Mouse (Mus musculus) splenic B cell, adult 2 months (primary cell): ENCODE results near the gene Tomm22.

Experiments
- DNase-seq: peaks from one replicate; pipeline ENCODE4 v3.0.0-alpha.2; 2011; ENCODE audit warnings: low read depth, low spot score
- H3K27me3 ChIP-seq: 2 replicates; pipeline ENCODE4 v1.6.1; 2012; ENCODE audit warnings: mild to moderate bottlenecking, low read length, moderate library complexity, mixed read lengths; ENCODE audit not compliant: control insufficient read depth, poor library complexity, insufficient read depth, severe bottlenecking
- H3K36me3 ChIP-seq: 2 replicates; pipeline ENCODE4 v1.6.1; 2012; ENCODE audit warnings: mild to moderate bottlenecking, low read length, moderate library complexity, mixed read lengths; ENCODE audit not compliant: control insufficient read depth, poor library complexity, insufficient read depth, severe bottlenecking

The Tomm22 gene

DNA sequence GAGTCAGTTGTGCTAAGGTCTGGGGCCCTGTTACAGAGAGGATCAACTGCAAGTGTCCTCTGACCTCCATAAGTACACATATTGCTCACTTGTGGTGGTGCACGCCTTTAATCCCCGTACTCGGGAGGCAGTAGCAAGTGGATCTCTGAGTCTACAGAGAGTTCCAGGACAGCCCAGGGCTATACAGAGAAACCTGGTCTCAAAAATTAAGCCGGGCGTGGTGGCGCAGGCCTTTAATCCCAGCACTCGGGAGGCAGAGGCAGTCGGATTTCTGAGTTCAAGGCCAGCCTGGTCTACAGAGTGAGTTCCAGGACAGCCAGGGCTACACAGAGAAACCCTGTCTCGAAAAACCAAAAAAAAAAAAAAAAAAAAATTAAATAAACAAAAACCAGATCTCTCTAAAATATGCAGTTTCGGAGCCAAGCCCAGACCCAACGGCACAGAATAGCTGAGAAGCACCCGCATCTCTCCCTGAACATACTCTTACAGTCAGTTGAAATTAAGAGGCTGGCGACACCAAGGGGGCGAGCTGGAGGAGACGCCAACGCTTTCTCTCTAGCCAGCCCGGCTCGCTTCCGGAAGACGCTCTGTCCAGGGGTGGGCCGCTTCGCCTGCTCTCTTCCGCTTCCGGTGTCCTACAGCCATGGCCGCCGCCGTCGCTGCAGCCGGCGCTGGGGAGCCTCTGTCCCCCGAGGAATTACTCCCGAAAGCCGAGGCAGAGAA, at the start of gene Tomm22:
Tomm22 (plus strand) TSS at position 613 of the 723 bp plus-strand sequence.
- Histone ChIP-seq H3K27me3 (no peaks in the 10 kb centered on the region), H3K36me3 (peaks cover 11% of the 10 kb centered on the region; the same call in 1 of the 2 replicates)
- peak; percentile 95 for DNase-seq

DNA sequence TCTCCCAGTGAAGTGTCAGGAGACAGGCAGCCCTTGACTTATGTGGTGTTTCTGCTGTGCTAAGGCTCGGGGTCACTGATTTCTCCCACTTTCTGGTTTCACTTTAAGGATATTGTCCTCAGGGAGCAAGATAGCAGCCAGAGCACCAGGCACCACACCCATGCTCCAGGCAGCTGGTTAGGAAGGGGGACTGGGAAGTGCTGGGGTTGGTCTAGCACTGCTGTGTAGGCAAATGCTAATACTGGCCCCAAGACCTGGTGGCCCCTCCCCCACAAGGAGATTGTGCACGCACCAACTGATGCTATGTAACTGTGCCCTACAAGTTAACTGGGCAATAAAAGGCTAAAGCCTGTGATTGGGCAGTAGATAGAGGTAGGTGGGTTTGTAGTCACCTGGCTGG, 40.2 kb upstream of the Tomm22 start:
- DNase-seq: no peak
- no peaks in the 10 kb centered on the region for H3K36me3 ChIP-seq
- H3K27me3 ChIP-seq: no peaks in the 10 kb centered on the region

DNA sequence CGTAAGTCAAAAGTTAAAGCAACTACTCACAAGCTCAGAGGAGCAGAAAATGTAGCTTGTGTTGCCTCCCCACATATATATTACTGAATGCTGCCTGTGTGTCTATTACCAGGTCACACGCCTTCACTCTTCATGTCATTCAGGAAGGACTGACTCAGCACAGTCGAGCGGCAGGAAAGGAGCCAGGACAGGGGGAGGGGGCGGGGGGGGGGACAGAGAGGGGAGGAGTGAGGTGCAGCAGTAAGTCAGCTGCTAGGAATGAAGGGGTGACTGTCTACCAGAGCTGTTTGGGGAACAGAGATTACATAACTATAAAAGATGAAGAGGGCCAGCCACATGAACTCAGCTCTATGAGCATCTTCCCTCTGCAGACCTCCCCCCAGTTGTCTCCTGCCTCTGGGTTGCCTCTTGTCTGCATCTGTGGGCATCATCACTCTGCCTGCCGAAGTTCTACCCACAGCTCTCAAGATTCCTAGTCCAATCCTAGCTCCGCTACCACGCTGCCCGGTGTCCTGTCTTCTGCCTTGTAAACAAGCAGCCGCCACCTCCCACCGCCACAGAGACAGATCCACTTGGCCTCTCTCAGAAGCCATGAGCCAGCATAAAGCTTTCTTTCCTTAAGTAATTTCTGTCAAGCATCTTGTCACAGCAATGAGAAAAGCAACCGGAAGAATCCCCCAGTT, 29.4 kb upstream of the Tomm22 start:
- no peak for DNase-seq

DNA sequence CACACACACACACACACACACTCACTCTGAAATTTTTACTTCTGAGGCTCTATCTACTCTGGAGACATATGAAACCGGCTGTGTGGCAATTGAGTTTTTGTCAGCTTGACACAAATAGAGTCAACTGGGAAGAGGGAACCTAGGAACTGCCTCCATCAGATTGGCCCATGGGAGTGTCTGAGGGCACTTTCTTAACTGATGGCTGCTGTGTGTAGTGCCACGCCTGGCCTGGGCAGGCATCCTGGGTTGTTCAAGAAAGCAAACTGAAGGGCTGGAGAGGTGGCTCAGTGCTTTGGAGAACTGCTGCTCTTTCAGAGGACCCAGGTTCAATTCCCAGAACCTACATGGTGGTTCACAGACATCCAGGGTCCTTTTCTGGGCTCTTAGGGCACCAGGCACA, 25.2 kb upstream of the Tomm22 start:
- H3K36me3 ChIP-seq: no peaks in the 10 kb centered on the region
- H3K27me3 ChIP-seq: no peaks in the 10 kb centered on the region
- no peak for DNase-seq

More for the DNA sequence above, 29.4 kb upstream of the Tomm22 start:
- Histone ChIP-seq H3K27me3 (no peaks in the 10 kb centered on the region), H3K36me3 (no peaks in the 10 kb centered on the region)

DNA sequence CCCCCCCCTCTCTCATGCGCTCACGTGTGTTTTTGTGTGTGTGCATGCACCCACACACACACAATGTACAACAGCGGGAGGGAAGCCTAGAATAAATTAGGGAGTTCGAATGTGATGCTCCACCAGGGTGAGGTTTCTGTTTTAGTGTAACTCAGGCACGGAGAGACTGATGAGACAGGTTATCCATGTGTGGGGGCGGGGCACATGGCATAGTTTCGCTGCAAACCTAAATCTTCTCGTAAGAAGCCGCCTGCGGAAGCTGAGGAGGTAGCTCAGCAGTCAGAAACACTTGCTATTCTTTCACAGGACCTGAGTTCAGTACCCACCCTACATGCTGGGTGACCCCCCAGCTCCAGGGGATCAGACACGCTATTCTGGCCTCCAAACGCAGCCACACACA, 22.5 kb upstream of the Tomm22 start:
- H3K36me3 ChIP-seq: no peaks in the 10 kb centered on the region
- H3K27me3 ChIP-seq: no peaks in the 10 kb centered on the region
- no peak for DNase-seq

DNA sequence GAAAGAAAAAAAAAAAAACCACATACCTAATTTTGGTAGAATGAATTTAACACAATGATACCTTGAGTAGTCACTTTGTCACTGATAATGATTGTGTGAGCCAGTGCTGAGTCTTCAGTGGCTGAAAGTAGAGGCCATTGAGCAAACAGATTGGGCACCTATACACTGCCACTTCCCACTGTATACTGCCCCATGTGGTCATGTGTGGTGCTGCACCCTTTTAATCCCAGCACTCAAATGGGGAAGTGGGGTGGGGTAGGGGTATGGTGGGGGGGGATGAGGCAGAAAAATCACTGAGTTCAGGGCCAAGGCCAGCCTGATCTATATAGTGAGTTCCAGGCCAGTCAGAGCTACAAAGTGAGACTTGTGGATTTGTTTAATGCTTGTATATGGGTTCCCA, 20.1 kb upstream of the Tomm22 start:
- DNase-seq: peak; percentile 86
- H3K27me3 ChIP-seq: no peaks in the 10 kb centered on the region

DNA sequence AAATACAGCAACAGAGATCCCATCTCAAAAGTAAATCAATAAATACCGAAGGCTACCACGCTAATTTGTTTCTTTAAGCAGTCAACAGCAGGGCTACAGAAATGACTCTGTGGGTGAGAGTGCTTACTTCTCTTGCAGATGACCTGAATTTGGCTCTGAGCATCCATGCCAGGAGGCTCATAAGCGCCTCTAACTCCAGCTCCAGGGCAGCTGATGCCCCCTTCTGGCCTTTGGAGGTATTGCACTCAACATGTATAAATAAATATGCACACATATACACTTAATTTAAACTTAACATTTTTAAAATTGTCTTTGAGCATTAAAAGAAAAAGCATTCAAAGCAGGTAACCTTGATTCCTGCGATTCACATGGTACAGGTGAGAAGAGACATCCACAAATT, 19.2 kb upstream of the Tomm22 start:
- Histone ChIP-seq H3K27me3 (no peaks in the 10 kb centered on the region), H3K36me3 (no peaks in the 10 kb centered on the region)
- peak; percentile 55 for DNase-seq

More for the DNA sequence above, 20.1 kb upstream of the Tomm22 start:
- no peaks in the 10 kb centered on the region for H3K36me3 ChIP-seq

DNA sequence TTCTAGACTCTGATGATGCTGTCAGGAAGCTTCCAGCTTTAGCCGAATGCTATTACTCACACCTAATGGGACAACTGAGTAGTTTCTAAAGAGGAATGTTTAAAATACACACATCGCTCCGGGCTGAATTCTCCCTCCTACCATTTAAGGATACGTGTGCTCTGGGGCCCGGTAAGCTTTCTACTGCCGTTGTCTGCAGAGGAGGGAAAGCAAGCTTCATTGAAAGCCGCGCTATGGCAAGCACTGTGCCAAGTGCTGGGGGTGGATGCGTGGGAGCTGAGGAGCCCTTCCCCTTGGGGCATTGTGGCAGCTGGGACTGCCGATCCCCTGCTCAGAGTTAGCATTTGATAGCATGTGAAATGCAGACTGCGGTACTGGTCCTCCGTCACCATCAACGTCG, 14.2 kb upstream of the Tomm22 start:
- DNase-seq: no peak
- no peaks in the 10 kb centered on the region for H3K27me3 ChIP-seq
- no peaks in the 10 kb centered on the region for H3K36me3 ChIP-seq

DNA sequence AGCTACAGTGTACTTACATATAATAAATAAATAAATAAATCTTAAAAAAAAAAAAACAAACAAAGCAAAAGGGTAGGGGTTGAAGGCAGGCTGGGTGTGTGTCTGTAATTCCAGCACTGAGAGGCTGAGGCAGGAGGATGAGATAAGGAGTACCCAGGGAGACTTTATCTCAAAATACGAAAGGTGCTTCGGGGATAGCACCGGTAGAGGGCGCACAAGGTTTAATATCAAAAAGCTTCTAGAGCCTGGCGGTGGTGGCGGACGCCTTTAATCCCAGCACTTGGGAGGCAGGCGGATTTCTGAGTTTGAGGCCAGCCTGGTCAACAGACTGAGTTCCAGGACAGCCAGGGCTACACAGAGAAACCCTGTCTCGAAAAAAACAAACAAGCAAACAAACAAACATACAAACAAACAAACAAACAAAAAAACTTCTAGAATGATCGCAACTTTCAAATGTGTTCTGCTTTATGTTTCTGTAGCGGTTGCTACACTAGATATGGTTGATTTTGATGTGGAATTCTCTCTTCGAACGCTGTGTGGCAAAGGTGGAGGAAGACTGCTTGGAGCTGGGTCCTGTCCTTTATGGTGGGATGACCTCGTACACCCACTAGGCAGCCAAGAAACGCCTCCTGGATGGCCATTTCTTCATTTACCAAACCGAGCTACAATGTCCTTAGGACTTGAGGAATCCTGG, 12.7 kb upstream of the Tomm22 start:
- DNase-seq: peak; percentile 90
- no peaks in the 10 kb centered on the region; the same call in 1 of the 2 replicates for H3K36me3 ChIP-seq
- no peaks in the 10 kb centered on the region for H3K27me3 ChIP-seq

DNA sequence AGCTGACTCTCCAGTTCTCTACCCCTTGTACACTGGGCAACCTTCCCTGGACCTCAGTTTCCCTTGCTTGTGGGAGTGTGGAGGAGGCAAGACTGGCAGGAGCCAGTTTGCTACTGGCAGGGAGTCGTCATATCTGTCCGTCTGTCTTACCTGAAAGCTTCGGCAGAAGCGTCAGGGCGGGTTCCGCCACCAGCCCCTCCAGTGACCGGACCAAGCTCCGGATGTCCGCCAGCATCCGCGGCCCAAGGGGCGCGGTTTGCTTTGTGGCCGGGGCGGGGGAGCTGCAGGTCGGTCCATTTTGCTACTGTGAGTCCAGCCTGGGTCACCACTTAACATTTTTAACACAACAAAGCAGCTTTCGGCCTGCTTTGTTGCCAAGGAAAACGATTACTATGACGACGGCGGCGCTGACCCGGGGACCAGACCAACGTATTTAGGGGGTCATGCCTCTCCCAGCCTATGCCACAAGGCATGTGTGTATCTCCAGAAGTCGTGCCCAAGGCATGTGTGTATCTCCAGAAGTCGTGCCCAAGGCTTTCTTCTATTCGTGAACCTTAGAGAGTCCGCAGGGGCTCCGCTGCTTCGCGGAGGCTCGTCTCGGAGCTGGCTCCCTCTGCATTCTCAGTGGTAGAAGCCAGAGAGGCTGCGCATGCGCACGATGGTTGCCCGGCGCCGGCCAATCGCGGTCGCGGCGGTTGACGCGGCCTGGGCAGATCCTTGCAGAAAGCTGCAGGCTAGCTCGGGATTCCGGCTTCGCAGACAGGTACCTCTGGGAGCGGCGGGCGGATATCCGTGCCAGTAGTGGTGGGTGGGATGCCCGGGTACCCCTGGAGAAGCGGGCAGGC, 11.9 kb upstream of the Tomm22 start, which contains the start of the genes Fam227a and Cby1:
Fam227a (minus strand) TSS at position 426 of the 845 bp plus-strand sequence.
Cby1 (plus strand) TSS at position 669 of the 845 bp plus-strand sequence.
- Histone ChIP-seq H3K27me3 (no peaks in the 10 kb centered on the region), H3K36me3 (no peaks in the 10 kb centered on the region; the same call in 1 of the 2 replicates)
- peak; percentile 94 for DNase-seq

DNA sequence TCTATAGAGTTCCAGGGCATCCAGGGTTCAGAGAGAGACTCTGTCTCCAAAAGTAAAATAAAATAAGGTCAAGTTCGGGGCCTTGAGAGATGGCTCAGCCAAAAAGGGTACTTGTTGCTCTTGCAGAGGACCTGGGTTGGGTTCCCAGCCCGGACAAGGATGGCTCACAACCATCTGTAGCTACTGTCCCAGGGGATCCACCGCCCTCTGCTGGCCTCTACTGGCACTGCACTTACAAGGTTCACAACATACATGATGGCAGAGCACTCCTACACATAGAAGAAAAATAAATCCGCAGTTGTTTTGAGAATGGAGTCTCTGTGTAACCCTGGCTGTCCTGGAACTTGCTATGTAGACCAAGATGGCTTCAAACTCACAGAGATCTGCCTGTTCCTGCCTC, 8.8 kb upstream of the Tomm22 start:
- no peaks in the 10 kb centered on the region for H3K27me3 ChIP-seq
- no peaks in the 10 kb centered on the region; the same call in 1 of the 2 replicates for H3K36me3 ChIP-seq
- peak; percentile 73 for DNase-seq

DNA sequence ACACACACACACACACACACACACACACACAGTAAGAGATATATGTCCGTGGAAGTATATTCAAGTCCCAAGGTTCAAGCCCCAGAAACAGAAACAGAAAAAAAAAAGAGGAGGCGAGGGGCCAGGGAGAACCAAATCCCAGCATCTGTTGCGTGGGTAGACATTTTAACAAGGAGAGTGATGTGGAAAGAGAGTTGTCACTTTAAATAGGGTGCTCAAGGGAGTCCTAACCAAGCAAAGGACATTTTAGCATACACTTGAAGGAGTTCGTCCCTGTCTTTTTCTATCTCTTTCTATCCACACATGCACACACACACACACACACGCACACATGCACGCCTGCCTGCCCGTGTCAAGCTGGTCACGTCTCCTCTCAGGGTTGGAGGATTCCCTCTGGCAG, 6.0 kb upstream of the Tomm22 start:
- DNase-seq: no peak
- Histone ChIP-seq H3K36me3 (no peaks in the 10 kb centered on the region; the same call in 1 of the 2 replicates), H3K27me3 (no peaks in the 10 kb centered on the region)

DNA sequence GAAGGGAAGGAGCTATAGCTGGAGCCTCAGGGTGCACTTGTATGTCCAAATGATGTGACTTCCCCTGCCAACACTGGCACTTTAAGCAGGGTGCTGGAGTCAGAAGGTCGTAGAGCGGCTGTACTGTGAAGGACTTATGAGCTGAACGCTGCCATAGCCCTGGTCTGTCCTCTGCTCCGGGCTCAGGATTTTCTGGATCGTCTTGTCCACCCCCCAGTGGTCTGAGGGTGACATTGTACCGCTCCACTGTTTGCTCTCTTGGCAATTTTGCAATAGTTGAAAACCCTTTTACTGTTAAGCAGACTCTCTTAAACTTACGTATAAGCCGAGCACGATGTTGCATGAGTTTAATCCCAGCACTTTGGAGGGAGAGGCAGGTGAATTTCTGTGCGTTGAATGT, 1.5 kb upstream of the Tomm22 start:
- DNase-seq: no peak
- H3K27me3 ChIP-seq: no peaks in the 10 kb centered on the region
- H3K36me3 ChIP-seq: peaks cover 9% of the 10 kb centered on the region; the same call in 1 of the 2 replicates

DNA sequence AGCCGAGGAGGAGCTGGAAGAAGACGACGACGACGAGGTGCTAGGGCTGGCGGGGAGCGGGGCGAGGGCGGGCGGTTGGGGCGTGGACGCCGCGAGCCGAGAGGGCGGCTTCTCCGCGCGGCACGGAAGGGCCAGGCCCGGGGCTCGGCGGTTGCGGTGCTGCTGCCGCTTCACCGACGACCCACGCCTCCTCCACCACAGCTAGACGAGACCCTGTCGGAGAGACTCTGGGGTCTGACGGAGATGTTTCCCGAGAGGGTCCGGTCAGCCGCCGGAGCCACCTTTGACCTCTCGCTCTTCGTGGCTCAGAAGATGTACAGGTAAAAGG, 275 bp downstream of the Tomm22 start:
- Histone ChIP-seq H3K27me3 (no peaks in the 10 kb centered on the region), H3K36me3 (peaks cover 11% of the 10 kb centered on the region; the same call in 1 of the 2 replicates)
- no peak for DNase-seq
